Mouse (Mus musculus): ENCODE data around the gene Myrfl.

Myrfl gene

DNA sequence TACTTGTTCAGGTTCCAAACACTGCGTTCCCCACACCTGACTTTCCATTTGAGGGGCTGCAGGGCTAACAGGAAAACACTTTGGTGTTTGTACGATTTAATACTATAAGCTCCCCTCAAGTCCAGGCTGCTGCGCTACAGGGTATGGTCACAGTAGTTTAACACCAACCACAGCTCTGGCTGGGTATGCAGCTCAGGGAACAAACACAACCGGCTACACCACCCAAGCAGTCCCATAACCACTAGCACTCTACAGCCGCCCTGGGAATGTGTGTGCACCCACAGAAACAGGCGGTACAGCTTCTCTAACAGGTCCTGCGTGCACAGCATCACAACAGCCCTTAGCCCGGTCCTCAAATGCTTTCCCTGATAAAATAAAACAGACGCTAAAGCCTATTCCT is 16.1 kb upstream of the Myrfl start:
- DNase-seq = no peak

DNA sequence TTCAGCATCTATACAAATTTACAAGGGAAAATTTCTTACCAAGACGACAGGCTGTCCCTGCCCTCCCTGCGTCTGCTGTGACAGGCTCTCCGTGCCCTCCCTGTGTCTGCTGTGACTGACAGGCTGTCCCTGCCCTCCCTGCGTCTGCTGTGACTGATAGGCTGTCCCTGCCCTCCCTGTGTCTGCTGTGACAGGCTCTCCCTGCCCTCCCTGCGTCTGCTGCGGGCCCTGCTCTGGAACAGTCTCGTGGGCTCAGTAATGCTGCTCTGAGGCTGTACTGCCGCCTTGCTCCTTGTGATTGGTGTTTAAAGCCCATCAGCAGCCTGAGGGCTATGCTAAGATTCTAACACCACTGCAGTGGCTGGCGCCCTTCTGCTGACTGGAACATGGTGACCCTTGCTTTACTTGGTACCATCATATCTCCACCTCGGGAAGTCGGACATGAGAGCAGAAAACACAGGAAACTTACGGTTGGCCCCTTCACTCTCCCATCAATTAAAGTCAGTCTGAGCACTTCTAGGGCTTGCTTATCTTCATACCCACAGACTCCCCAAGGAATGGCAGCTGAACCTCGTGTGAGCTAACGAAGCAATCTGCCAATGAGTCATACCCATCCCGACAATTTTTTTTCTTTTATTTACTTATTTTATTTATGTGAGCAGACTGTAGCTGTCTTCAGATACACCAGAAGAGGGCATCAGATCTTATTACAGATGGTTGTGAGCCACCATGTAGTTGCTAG is 12.4 kb upstream of the Myrfl start:
- no peak for DNase-seq

DNA sequence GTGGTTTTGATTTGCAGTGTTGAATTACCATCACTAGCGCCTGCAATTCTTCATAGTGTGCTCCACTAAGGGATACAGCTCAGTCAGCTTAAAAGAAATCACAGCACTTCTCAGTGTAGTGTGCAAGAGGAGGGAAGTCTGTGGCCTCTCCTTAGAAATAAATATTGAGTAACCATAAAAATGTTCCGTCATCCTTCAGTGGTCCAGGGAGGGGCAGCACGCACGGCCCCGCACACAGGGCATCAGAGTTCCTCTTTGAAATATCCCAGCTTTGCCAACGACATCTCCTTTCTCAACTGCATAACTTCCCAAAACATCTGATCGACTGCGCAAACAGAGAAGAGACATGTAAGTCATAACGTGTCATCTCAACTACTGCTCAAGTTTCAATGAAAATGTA is 10.1 kb upstream of the Myrfl start:
- DNase-seq = no peak

- DNase-seq = no peak
These were observed 7.8 kb upstream of the Myrfl start for GRCm38 (mm10) chr10:116904503-116904908.

DNA sequence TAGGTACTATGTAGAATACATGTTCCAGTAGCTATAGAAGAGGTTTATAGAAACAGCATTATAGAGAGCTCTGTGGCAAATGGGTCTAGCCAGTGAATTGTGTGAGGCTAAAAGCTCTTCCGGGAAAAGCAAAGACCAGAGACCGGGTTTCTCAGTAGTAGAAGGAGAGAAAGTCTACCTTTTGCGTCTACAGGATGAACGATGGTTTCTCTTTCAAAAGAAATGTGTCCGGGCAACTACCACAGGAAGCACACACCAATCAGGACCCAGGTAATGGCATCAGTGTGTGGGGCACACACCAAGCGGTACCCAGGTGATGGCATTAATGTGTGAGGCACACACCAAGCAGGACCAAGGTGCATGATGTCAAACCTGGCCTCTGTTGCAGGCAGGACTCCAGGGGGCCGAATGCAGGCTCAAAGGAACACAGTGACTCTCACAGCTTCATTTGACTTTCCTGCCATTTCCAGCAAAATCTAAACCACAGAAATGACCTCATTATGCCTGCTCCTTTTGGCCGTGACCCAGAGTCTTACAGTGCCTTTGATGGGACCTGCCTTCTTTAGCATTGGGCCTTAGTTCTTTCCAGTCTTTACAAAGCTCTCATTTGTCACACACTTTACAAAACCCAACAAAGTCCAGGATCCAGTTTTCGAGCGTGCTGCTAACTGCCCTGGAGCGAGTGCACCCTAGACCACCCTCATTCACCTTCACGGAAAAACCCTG is 1.4 kb downstream of the Myrfl start:
- DNase-seq = no peak

DNA sequence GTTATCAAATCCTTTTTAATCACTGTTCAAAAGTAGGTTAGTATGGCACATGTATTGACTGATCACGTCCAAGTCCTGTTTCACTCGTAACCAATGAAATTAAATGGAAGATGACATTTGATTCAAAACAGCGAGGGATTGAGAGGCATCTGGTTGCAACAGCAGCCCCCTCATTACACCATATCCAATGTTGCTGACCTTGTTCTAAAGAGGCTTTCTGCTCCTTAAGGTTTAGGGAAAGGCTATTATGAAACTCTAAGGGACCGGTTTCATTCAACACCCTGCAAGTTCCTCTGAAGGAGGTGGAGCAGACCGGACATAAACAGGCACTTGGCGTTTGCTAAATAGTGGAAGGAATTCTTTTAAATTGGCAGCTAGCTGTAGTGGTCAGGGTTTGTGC is 2.2 kb downstream of the Myrfl start:
- DNase-seq = no peak

GRCm38 (mm10) chr10:116893753-116894152 is 3.0 kb downstream of the Myrfl start:
- peak; percentile 33 for DNase-seq

DNA sequence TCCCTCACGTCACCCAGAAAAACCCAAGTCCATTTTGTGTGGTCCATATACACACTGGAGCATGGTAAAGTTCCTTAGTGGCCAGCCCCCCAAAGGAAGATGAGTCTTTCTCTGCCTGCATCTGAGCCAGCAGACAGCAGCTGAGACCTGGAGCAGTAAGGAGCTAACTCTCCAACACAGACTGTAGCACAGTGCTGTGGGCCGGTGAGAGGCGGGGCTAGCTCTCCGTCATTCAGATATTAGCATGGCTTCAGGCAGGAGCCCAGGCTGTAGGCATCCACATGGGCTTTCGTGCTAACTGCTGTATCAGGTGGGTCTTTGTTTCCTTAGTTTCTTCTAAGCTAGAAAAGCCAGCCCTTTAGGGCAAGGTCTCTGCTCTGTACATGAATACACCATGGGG is 6.1 kb downstream of the Myrfl start:
- no peak for DNase-seq

- DNase-seq = no peak
These were observed 12.2 kb downstream of the Myrfl start for GRCm38 (mm10) chr10:116884552-116884951.

GRCm38 (mm10) chr10:116883531-116883930 is 13.2 kb downstream of the Myrfl start:
- DNase-seq = no peak

DNA sequence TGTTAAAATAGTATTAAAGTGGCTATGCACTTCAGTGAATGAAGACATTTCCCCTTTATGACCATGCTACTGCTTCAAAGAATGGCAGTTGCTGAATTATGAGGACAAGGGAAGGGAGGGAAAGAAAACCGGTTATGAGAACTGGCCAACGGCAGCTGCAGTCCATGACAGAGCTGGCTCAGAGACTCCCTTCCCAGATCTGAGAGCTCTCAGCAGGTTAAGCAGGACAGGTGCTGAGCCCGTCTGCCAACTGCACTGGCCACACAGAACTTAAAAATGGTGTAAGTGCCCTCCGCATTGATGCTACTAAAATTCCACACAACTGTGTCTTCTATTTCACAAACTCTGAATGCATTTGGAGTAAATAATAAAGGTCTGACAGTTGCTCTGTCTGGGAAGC is 19.3 kb downstream of the Myrfl start:
- DNase-seq = no peak

GRCm38 (mm10) chr10:116874490-116874889 is 22.2 kb downstream of the Myrfl start:
- no peak for DNase-seq

DNA sequence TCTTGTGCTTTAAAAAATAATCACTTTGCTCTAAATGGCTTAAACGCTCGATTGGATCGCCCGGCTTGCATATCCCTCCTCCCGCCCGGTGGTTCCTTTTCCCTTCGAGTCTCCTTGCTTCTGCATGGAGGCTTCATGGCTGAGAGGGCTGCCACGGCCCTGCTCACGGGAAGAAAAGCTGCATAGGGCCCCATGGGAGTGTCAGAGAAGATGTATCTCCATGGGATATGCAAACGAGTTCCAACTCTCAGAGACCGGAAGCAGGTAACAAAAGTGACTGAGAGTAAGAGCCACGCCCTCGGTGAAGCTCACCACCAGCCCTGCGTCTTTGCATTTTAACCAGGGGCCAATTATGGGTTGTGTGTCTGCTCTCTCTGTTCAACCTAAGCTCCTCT is 24.7 kb downstream of the Myrfl start:
- DNase-seq = no peak

GRCm38 (mm10) chr10:116871329-116872015 is 25.2 kb downstream of the Myrfl start:
- DNase-seq = no peak

DNA sequence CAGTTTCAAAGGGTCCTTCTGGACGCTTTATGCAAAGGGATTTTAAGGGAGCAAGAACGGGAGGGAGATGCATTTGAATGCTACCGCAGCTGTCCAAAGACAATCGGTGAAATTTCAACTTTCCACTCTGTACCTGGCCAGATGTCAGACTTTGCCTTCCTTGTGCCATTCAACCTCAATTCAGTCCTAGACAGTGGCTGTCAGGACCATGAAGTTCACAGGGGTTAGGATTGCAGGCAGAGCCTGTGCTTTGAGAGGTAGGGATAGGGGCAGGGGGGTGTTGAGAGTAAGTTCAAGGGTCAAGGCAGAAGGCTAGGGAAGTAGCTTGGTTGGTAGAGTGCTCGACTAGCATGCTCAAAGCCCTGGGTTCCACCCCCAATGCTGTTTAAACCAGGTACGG is 25.9 kb downstream of the Myrfl start:
- DNase-seq = no peak

GRCm38 (mm10) chr10:116853159-116853845 is 43.4 kb downstream of the Myrfl start:
- no peak for DNase-seq

DNA sequence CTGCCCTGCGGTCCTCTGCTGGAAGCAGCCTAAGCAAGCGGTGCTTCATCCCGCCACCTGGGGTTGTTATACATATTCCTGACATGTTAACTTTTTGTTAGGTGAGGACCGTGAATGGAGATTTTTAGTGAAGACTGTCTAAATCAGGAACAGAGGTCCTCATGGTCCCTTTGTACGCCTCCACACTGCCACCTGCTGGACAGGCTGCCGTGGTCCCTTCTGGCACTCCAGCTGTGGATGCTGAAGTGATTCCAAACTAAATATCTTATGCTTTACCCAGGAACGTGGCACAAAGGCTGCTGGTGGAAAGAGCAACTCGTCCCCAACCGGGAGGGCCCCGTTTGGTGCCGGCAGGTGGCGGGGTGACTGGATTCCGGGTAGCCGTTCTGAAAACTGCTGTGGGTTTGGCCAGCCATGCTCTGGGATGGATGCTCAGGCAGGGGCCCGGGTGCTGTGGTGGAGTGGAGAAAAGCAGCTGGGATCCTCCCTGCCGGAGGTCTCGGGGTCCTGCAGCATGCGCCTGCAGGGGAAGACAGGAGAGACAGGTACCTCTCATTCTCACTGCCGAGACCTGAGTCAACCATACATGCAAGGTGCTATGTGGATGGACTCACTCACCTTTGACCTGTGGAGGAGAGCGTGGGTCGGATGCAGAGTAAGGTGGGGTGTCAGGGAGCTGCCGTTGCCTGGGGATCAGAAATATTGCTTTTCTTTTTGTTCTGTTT is 47.8 kb downstream of the Myrfl start:
- DNase-seq = peak; percentile 95

DNA sequence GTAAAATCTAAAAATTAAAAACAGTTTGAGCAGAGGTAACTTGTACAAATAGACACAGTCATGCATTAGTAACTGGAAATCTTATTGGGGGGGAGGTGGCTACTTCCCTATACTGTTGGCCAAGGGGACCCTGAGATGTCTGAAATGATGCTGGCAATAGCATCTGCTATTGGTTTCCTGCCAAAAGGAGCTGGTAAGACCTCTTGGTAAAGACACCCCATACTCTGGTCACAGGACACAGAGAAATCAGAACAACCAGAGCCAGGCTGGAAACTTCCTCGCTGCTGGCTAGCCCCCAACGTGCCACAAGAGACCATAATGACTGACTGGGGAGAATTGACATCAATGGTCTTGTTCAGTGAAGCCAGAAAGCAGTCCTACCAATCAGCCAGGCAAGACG is 55.2 kb downstream of the Myrfl start:
- DNase-seq = no peak

- DNase-seq = no peak
These were observed 66.0 kb downstream of the Myrfl start for GRCm38 (mm10) chr10:116830676-116831075.

DNA sequence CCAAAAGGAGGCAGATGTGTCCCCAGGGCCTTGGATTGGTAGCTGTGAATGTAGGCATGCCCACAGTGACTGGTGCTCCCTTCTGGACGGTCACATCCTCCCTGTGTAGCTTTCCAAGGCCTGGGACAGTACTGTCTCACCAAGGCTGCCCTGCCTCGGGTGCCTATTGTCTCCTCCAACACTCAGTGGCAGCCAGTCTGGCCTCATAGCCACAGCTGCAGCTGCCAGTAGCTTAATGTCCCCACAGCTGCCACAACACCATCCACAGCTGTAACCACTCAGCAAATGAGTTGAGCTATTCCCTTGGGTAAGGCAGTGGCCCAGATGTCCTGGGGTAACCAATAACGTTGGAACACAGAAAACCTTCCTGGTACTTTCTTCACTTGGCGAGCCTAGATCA is 68.6 kb downstream of the Myrfl start:
- DNase-seq = no peak

GRCm38 (mm10) chr10:116827306-116827705 is 69.4 kb downstream of the Myrfl start:
- DNase-seq = no peak

- no peak for DNase-seq
These were observed 81.2 kb downstream of the Myrfl start for GRCm38 (mm10) chr10:116815311-116816060.

All from thymus, postnatal 4 days (tissue).